ENCODE assay signal across 15 mouse cellular contexts in the genomic region with DNA sequence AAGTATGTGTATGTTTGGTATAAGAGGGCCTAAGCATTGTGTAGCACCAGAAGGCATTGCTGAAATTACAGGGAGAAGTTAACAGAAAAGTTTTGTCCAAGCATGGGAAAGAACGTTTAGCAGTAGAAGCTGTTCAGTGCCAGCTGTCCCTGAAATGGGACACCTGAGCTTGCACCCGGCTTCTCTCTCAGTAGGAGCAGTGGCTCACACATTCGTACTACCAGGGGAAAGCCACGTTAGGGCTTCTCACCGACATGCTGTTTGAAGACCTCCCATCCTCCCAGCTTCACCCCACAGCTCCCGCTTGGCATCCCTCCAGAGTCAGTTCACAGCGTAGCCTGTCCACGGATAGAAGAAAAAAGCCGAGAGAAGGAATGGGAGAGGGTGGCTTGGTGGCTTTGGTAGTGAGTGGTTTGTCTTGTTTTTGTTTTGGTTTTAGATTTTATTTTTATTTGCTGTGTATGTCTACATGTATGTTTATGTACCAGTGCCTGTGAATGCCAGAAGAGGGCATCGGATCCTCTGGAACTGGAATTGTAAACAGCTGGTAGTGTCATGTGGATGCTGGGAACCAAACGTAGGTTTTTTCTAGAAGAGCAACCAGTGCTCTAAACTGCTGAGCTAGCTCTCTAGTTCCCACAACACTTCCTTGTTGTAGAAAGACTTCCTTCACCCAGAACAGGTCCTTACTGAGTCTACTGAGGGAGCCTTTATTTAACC. TPM values are rescaled to one million over a fixed set of nuclear protein-coding genes. Genes with fewer than 3 reads are reported as not detected.
DNase-seq lines count a peak whose midpoint lies in the region; ATAC-seq and TF ChIP-seq lines count a peak whose summit lies in the region.
"Had no signal": no experiment of that assay in that cellular context is flagged by ENCODE, and none has a peak within 500 bp of the region (broad histone marks: within the 10 kb centered on the region; RNA-seq: fewer than 3 reads in every experiment).

No protein-coding gene starts in this region.

- no peak for TF ChIP-seq RAD21 in MEL (IDR thresholded peaks at IDR 0.05; ENCODE audit: low read depth, low read length)

- no peak overlapping the region for H3K4me2 ChIP-seq in heart, embryonic 16.5 days (ENCODE audit: low read depth, low read length)
- H3K4me2 ChIP-seq: hindbrain, embryonic 14.5 days; lung, embryonic 15.5 days; midbrain, embryonic 11.5 days had no signal

- 59% methylated on average over 11 of the region's 11 CpGs for WGBS in heart, embryonic 16.5 days

- H3K36me3 ChIP-seq in heart, embryonic 16.5 days (ENCODE audit: control insufficient read depth, insufficient read depth): no peaks in the 10 kb centered on the region
- H3K36me3 ChIP-seq in MEL (ENCODE audit: control insufficient read depth in 1 of 2, insufficient read depth in 2 of 2, low read length in 2 of 2): peaks cover 0 to 29% of the 10 kb centered on the region in 2 experiments; a peak in 2 of 4 replicates

- no peaks in the 10 kb centered on the region for H3K27me3 ChIP-seq in heart, embryonic 16.5 days (ENCODE audit: control insufficient read depth, insufficient read depth, low read length)
- no peaks in the 10 kb centered on the region for H3K27me3 ChIP-seq in MEL (ENCODE audit: control insufficient read depth in 1 of 2, insufficient read depth in 2 of 2, low read length in 2 of 2)
- H3K27me3 ChIP-seq: lung, embryonic 15.5 days had no signal

- intact Hi-C loops in heart, postnatal 25 days (cut with DNase I): loop anchor here (2.0 kb wide), 1 partner anchor 15 kb away; a partner anchor contains a TSS

- no peaks in the 10 kb centered on the region for H3K9me3 ChIP-seq in heart, embryonic 16.5 days (replicated peaks; ENCODE audit: control insufficient read depth, low read length)
- no peaks in the 10 kb centered on the region for H3K9me3 ChIP-seq in MEL (replicated peaks; ENCODE audit: insufficient read depth, low read length)
- H3K9me3 ChIP-seq: lung, embryonic 15.5 days had no signal

- peak overlapping the region; percentile 68; the same call in 1 of the 2 replicates for H3K27ac ChIP-seq in heart, embryonic 16.5 days (ENCODE audit: low read length)
- no peak overlapping the region for H3K27ac ChIP-seq in MEL (ENCODE audit: control insufficient read depth, low read depth, low read length)
- H3K27ac ChIP-seq: hindbrain, embryonic 14.5 days; lung, embryonic 15.5 days had no signal

- no peak for TF ChIP-seq POLR2A in MEL (IDR thresholded peaks at IDR 0.05; ENCODE audit: control insufficient read depth in 1 of 2, insufficient read depth in 1 of 2, low read depth in 1 of 2, low read length in 2 of 2, poor library complexity in 1 of 2)

- no peak for DNase-seq in heart, postnatal 25 days (ENCODE audit: low spot score)
- DNase-seq in layer of hippocampus, adult 9-11 months: peak; percentile 50
- DNase-seq in layer of hippocampus, postnatal 36 days: no peak
- peak; percentile 43 for DNase-seq in CD4-positive helper T cell, adult 2 months (ENCODE audit: low read depth, low spot score)
- DNase-seq in MEL (ENCODE audit: low read depth, low spot score): no peak
- DNase-seq: cerebellum, adult 2 months; right cerebral cortex, postnatal 25 days had no signal

- ATAC-seq in heart, embryonic 16.5 days (replicated peaks; ENCODE audit: extremely low read depth, insufficient read depth, low FRiP score): no peak
- ATAC-seq in activated CD4-positive, CD25-positive, alpha-beta regulatory T cell, adult 4 months: no peak

- H3K9ac ChIP-seq in heart, embryonic 16.5 days (ENCODE audit: low read length): no peak overlapping the region
- no peak overlapping the region for H3K9ac ChIP-seq in MEL (ENCODE audit: control insufficient read depth, low read depth, low read length, poor library complexity, severe bottlenecking)
- H3K9ac ChIP-seq: hindbrain, embryonic 14.5 days; lung, embryonic 15.5 days had no signal

- TF ChIP-seq CTCF in MEL (IDR thresholded peaks at IDR 0.05 in 2 of 3, conservative IDR thresholded peaks at IDR 0.05 in 1 of 3; ENCODE audit: control insufficient read depth in 1 of 3, insufficient read depth in 1 of 3, low read depth in 2 of 3, low read length in 3 of 3, poor library complexity in 1 of 3, severe bottlenecking in 1 of 3): no peak

- no peaks in the 10 kb centered on the region for H3K79me2 ChIP-seq in MEL (ENCODE audit: control insufficient read depth, insufficient read depth, low read length, poor library complexity)

- H3K4me1 ChIP-seq in heart, embryonic 16.5 days (ENCODE audit: control insufficient read depth, insufficient read depth, low read length): peaks cover 31% of the 10 kb centered on the region
- peaks cover 20 to 24% of the 10 kb centered on the region in 2 experiments for H3K4me1 ChIP-seq in MEL (ENCODE audit: control insufficient read depth in 1 of 2, insufficient read depth in 2 of 2, low read length in 2 of 2)

- TF ChIP-seq EP300 in MEL (IDR thresholded peaks at IDR 0.05; ENCODE audit: low read depth in 1 of 2, low read length in 2 of 2): no peak

- H3K4me3 ChIP-seq in heart, embryonic 16.5 days (ENCODE audit: low read length): no peak overlapping the region
- H3K4me3 ChIP-seq in MEL (ENCODE audit: control insufficient read depth in 1 of 2, insufficient read depth in 1 of 2, low read depth in 2 of 2, low read length in 2 of 2): no peak overlapping the region
- H3K4me3 ChIP-seq: erythroblast, embryonic 14.5 days; lung, embryonic 15.5 days; myocyte had no signal

TF ChIP-seq in MEL, 35 proteins besides CTCF, POLR2A, EP300 and RAD21:
- no peak for TF ChIP-seq JUND (IDR thresholded peaks at IDR 0.05; ENCODE audit: low read depth, low read length)
- TF ChIP-seq MAFK (IDR thresholded peaks at IDR 0.05; ENCODE audit: borderline replicate concordance, low read depth, low read length): 0 out of 2 replicates have a peak, but pooled peaks have one; percentile 56

RNA-seq across cellular contexts. Expression of a gene that starts 15.6 kb away (rescaled TPM):
- polyA plus RNA-seq in heart, embryonic 16.5 days (2015; fragmentation: Nextera tagmentation; extraction: Ambion mirVana): 19.4 and 20.9 TPM in 2 replicates
- total RNA-seq in heart, postnatal 25 days (2021): 10 to 100 TPM in 1 of 2 experiments, 1 to 10 TPM in 1; 9.3 to 10.9 TPM
- total RNA-seq in layer of hippocampus, postnatal 36 days (2021): 10 to 100 TPM; 28.6 TPM
- total RNA-seq in MEL (2012; rRNA removed): 26.3 and 27.4 TPM in 2 replicates
- polyA plus RNA-seq in MEL (2012; ENCODE audit: insufficient read depth in 1 of 2, insufficient read length in 2 of 2, low read depth in 1 of 2, low replicate concordance in 2 of 2, missing spikeins in 1 of 2): 10 to 100 TPM in 1 of 2 experiments, not detected in 1; 23.0 TPM
- polyA plus RNA-seq in activated CD4-positive, CD25-positive, alpha-beta regulatory T cell, adult 4 months (2017; shearing (Covaris generic)): 10 to 100 TPM; 23.8 to 25.6 TPM

RNA-seq across cellular contexts. Expression of a gene that starts 15.9 kb away (rescaled TPM):
- polyA plus RNA-seq in heart, embryonic 16.5 days (2015; fragmentation: Nextera tagmentation; extraction: Ambion mirVana): 10.0 and 14.0 TPM in 2 replicates
- total RNA-seq in heart, postnatal 25 days (2021): 1 to 10 TPM; 3.8 to 7.4 TPM
- total RNA-seq in layer of hippocampus, postnatal 36 days (2021): 1 to 10 TPM; 2.9 to 4.8 TPM
- 6.6 and 7.1 TPM in 2 replicates for total RNA-seq in MEL (2012; rRNA removed)
- 10 to 100 TPM in 1 of 2 experiments, not detected in 1; 11.8 TPM for polyA plus RNA-seq in MEL (2012; ENCODE audit: insufficient read depth in 1 of 2, insufficient read length in 2 of 2, low read depth in 1 of 2, low replicate concordance in 2 of 2, missing spikeins in 1 of 2)
- 10 to 100 TPM; 37.5 to 42.0 TPM for polyA plus RNA-seq in activated CD4-positive, CD25-positive, alpha-beta regulatory T cell, adult 4 months (2017; shearing (Covaris generic))

RNA-seq across cellular contexts. Expression of a gene that starts 34.1 kb away (rescaled TPM):
- 0.21 and 0.33 TPM in 2 replicates for polyA plus RNA-seq in heart, embryonic 16.5 days (2015; fragmentation: Nextera tagmentation; extraction: Ambion mirVana)
- not detected for total RNA-seq in heart, postnatal 25 days (2021)
- not detected for total RNA-seq in layer of hippocampus, postnatal 36 days (2021)
- 11.2 and 15.4 TPM in 2 replicates for total RNA-seq in MEL (2012; rRNA removed)
- polyA plus RNA-seq in MEL (2012; ENCODE audit: insufficient read depth in 1 of 2, insufficient read length in 2 of 2, low read depth in 1 of 2, low replicate concordance in 2 of 2, missing spikeins in 1 of 2): 10 to 100 TPM in 1 of 2 experiments, not detected in 1; 10.6 TPM
- 10 to 100 TPM; 18.0 to 19.8 TPM for polyA plus RNA-seq in activated CD4-positive, CD25-positive, alpha-beta regulatory T cell, adult 4 months (2017; shearing (Covaris generic))
- polyA plus RNA-seq: hindbrain, embryonic 14.5 days; limb, embryonic 11.5 days; midbrain, embryonic 11.5 days; myocyte had no signal

RNA-seq across cellular contexts. Expression of a gene that starts 42.0 kb away (rescaled TPM):
- 31.1 and 34.1 TPM in 2 replicates for polyA plus RNA-seq in heart, embryonic 16.5 days (2015; fragmentation: Nextera tagmentation; extraction: Ambion mirVana)
- total RNA-seq in heart, postnatal 25 days (2021): 10 to 100 TPM; 40.0 to 43.9 TPM
- total RNA-seq in layer of hippocampus, postnatal 36 days (2021): 10 to 100 TPM; 74.8 to 76.3 TPM
- 64.9 and 77.0 TPM in 2 replicates for total RNA-seq in MEL (2012; rRNA removed)
- polyA plus RNA-seq in MEL (2012; ENCODE audit: insufficient read depth in 1 of 2, insufficient read length in 2 of 2, low read depth in 1 of 2, low replicate concordance in 2 of 2, missing spikeins in 1 of 2): 100 to 1,000 TPM in 1 of 2 experiments, 10 to 100 TPM in 1; 32.1 to 101 TPM
- polyA plus RNA-seq in activated CD4-positive, CD25-positive, alpha-beta regulatory T cell, adult 4 months (2017; shearing (Covaris generic)): 10 to 100 TPM; 49.6 to 53.0 TPM

RNA-seq across cellular contexts. Expression of a gene that starts 42.0 kb away (rescaled TPM):
- polyA plus RNA-seq in heart, embryonic 16.5 days (2015; fragmentation: Nextera tagmentation; extraction: Ambion mirVana): 4.5 and 5.0 TPM in 2 replicates
- total RNA-seq in heart, postnatal 25 days (2021): 1 to 10 TPM; 5.0 to 5.3 TPM
- 10 to 100 TPM; 10.1 to 12.0 TPM for total RNA-seq in layer of hippocampus, postnatal 36 days (2021)
- 1.8 and 2.0 TPM in 2 replicates for total RNA-seq in MEL (2012; rRNA removed)
- 1 to 10 TPM in 1 of 2 experiments, not detected in 1; 2.9 TPM for polyA plus RNA-seq in MEL (2012; ENCODE audit: insufficient read depth in 1 of 2, insufficient read length in 2 of 2, low read depth in 1 of 2, low replicate concordance in 2 of 2, missing spikeins in 1 of 2)
- polyA plus RNA-seq in activated CD4-positive, CD25-positive, alpha-beta regulatory T cell, adult 4 months (2017; shearing (Covaris generic)): 1 to 10 TPM; 1.4 to 2.7 TPM

Comparison
In these comparisons a context has a peak if more than half of its experiments do, and no peak if none do; other contexts are left out.
1. DNase-seq: peak in layer of hippocampus, adult 9-11 months (single experiment) and CD4-positive helper T cell, adult 2 months (single experiment); none in heart, postnatal 25 days (single experiment), layer of hippocampus, postnatal 36 days (0 of 2) and MEL (single experiment).
2. RNA of a gene that starts 34.1 kb away (total RNA-seq): 11.2 to 15.4 TPM in MEL; not detected in layer of hippocampus, postnatal 36 days and not detected in heart, postnatal 25 days; every median in the first group is over 10 times any median in the second.